Mouse (Mus musculus) neural tube, embryonic 14.5 days (tissue): ENCODE measurements around the gene Znrf3. TPM values are rescaled to one million over a fixed set of nuclear protein-coding genes. Genes with fewer than 3 reads are reported as not detected.

Source experiments
- ATAC-seq: fragments of 200-750 bp; cut with Nextera tagmentation; 2 replicates; pipeline ENCODE4 v1.8.0; 2017; ENCODE audit warnings: low read depth, mild to moderate bottlenecking, moderate TSS enrichment, moderate library complexity
- H3K27ac ChIP-seq: fragments of 300-500 bp; sonication (generic); 2 replicates; pipeline ENCODE4 v1.5.1; 2014; ENCODE audit warnings: low read depth, mild to moderate bottlenecking, control low read depth, low read length, moderate library complexity, mixed read lengths
- H3K27me3 ChIP-seq: fragments of 300-500 bp; sonication (generic); 2 replicates; pipeline ENCODE4 v1.6.1; 2014; ENCODE audit warnings: low read length; ENCODE audit not compliant: control insufficient read depth, insufficient read depth
- H3K36me3 ChIP-seq: fragments of 300-500 bp; sonication (generic); 2 replicates; pipeline ENCODE4 v1.6.1; 2014; ENCODE audit warnings: low read length, mixed read lengths; ENCODE audit not compliant: control insufficient read depth, insufficient read depth
- H3K4me1 ChIP-seq: fragments of 300-500 bp; sonication (generic); 2 replicates; pipeline ENCODE4 v1.6.1; 2014; ENCODE audit warnings: low read length; ENCODE audit not compliant: control insufficient read depth, insufficient read depth
- H3K4me2 ChIP-seq: fragments of 300-500 bp; sonication (generic); 2 replicates; pipeline ENCODE4 v1.6.1; 2014; ENCODE audit warnings: mild to moderate bottlenecking, low read depth, low read length, control low read depth
- H3K4me3 ChIP-seq: fragments of 300-500 bp; sonication (generic); 2 replicates; pipeline ENCODE4 v1.5.1; 2014; ENCODE audit warnings: low read depth, low read length, control low read depth, mixed read lengths
- H3K9ac ChIP-seq: fragments of 300-500 bp; sonication (generic); replicated peaks from 2 replicates; pipeline ENCODE4 v1.6.1; 2014; ENCODE audit warnings: low read depth, mild to moderate bottlenecking, control low read depth, low read length, mixed read lengths
- H3K9me3 ChIP-seq: fragments of 300-500 bp; sonication (generic); 2 replicates; pipeline ENCODE4 v1.6.1; 2016; ENCODE audit warnings: low read length; ENCODE audit not compliant: control insufficient read depth
- WGBS: fragments of 180-500 bp; shearing (Covaris S2); extraction: QIAGEN DNeasy Blood & Tissue Kit; methylation state at CpG from one replicate; pipeline ENCODE4 v1.1.7; 2014; 5-methylcytosine and 5-hydroxymethylcytosine counted together
- polyA plus RNA-seq: library from polyadenylated mRNA; unstranded; fragments of >200 nt; fragmentation: Nextera tagmentation; extraction: Ambion mirVana; gene quantifications from 2 replicates; pipeline ENCODE4 v1.2.1, GENCODE M21; 2014

Gene Znrf3
- polyA plus RNA-seq, 1 experiment from 2014 or later: 9.6 TPM

GRCm38 (mm10) chr11:5297148-5298006, 147.3 kb downstream of the Znrf3 start:
- Histone ChIP-seq H3K36me3 (no peaks in the 10 kb centered on the region), H3K27ac (no peak overlapping the region), H3K4me3 (no peak overlapping the region), H3K4me1 (peaks cover 12% of the 10 kb centered on the region; the same call in 1 of the 2 replicates), H3K9ac (no peak overlapping the region), H3K9me3 (no peaks in the 10 kb centered on the region), H3K27me3 (no peaks in the 10 kb centered on the region), H3K4me2 (no peak overlapping the region)
- WGBS: 38% methylated on average over 13 of the region's 13 CpGs
- peak; percentile 79 for ATAC-seq

GRCm38 (mm10) chr11:5296576-5297115, 148.0 kb downstream of the Znrf3 start:
- no peaks in the 10 kb centered on the region for H3K9me3 ChIP-seq
- no peak overlapping the region for H3K27ac ChIP-seq
- no peaks in the 10 kb centered on the region for H3K36me3 ChIP-seq
- H3K27me3 ChIP-seq: no peaks in the 10 kb centered on the region
- no peak overlapping the region for H3K4me3 ChIP-seq
- WGBS: 73% methylated on average over 2 of the region's 2 CpGs
- no peak overlapping the region for H3K9ac ChIP-seq
- no peak overlapping the region for H3K4me2 ChIP-seq
- ATAC-seq: 0 out of 2 replicates have a peak, but pooled peaks have one; percentile 34
- H3K4me1 ChIP-seq: peaks cover 12% of the 10 kb centered on the region; the same call in 1 of the 2 replicates

- no peaks in the 10 kb centered on the region for H3K36me3 ChIP-seq
- H3K9me3 ChIP-seq: no peaks in the 10 kb centered on the region
- no peak overlapping the region for H3K9ac ChIP-seq
- no peak overlapping the region for H3K4me3 ChIP-seq
- H3K4me2 ChIP-seq: no peak overlapping the region
- H3K27ac ChIP-seq: no peak overlapping the region
- 94% methylated on average over 3 of the region's 3 CpGs for WGBS
- no peaks in the 10 kb centered on the region for H3K27me3 ChIP-seq
- H3K4me1 ChIP-seq: peaks cover 12% of the 10 kb centered on the region; the same call in 1 of the 2 replicates
- ATAC-seq: no peak
Measured at GRCm38 (mm10) chr11:5294805-5295204, 149.8 kb downstream of the Znrf3 start.

GRCm38 (mm10) chr11:5290691-5291090, 154.0 kb downstream of the Znrf3 start:
- WGBS: 23% methylated on average over 5 of the region's 5 CpGs
- peaks cover 5% of the 10 kb centered on the region; the same call in 1 of the 2 replicates for H3K36me3 ChIP-seq
- no peak overlapping the region for H3K4me2 ChIP-seq
- no peak overlapping the region for H3K4me3 ChIP-seq
- no peak overlapping the region for H3K9ac ChIP-seq
- no peaks in the 10 kb centered on the region for H3K4me1 ChIP-seq
- no peak overlapping the region for H3K27ac ChIP-seq
- no peaks in the 10 kb centered on the region for H3K27me3 ChIP-seq
- no peaks in the 10 kb centered on the region for H3K9me3 ChIP-seq
- ATAC-seq: no peak

- H3K4me2 ChIP-seq: no peak overlapping the region
- H3K36me3 ChIP-seq: peaks cover 5% of the 10 kb centered on the region; the same call in 1 of the 2 replicates
- ATAC-seq: no peak
- no peaks in the 10 kb centered on the region for H3K27me3 ChIP-seq
- H3K9ac ChIP-seq: no peak overlapping the region
- WGBS: 66% methylated on average over 4 of the region's 4 CpGs
- no peak overlapping the region for H3K27ac ChIP-seq
- H3K9me3 ChIP-seq: no peaks in the 10 kb centered on the region
- H3K4me1 ChIP-seq: no peaks in the 10 kb centered on the region
- H3K4me3 ChIP-seq: no peak overlapping the region
Measured at GRCm38 (mm10) chr11:5289826-5290580, 154.6 kb downstream of the Znrf3 start.

- H3K27me3 ChIP-seq: no peaks in the 10 kb centered on the region
- H3K4me3 ChIP-seq: no peak overlapping the region
- no peak for ATAC-seq
- H3K4me1 ChIP-seq: no peaks in the 10 kb centered on the region
- H3K9me3 ChIP-seq: no peaks in the 10 kb centered on the region
- H3K27ac ChIP-seq: no peak overlapping the region
- H3K4me2 ChIP-seq: no peak overlapping the region
- WGBS: 94% methylated on average over 2 of the region's 2 CpGs
- no peak overlapping the region for H3K9ac ChIP-seq
- H3K36me3 ChIP-seq: peaks cover 5% of the 10 kb centered on the region; the same call in 1 of the 2 replicates
Measured at GRCm38 (mm10) chr11:5283987-5284386, 160.7 kb downstream of the Znrf3 start.

- Histone ChIP-seq H3K9ac (no peak overlapping the region), H3K36me3 (no peaks in the 10 kb centered on the region), H3K27ac (no peak overlapping the region), H3K9me3 (no peaks in the 10 kb centered on the region), H3K4me1 (peaks cover 4% of the 10 kb centered on the region; the same call in 1 of the 2 replicates), H3K4me2 (no peak overlapping the region), H3K4me3 (no peak overlapping the region), H3K27me3 (no peaks in the 10 kb centered on the region)
- 73% methylated on average over 7 of the region's 7 CpGs for WGBS
- ATAC-seq: peak; percentile 51; the same call in 1 of the 2 replicates
Measured at GRCm38 (mm10) chr11:5280932-5281331, 163.7 kb downstream of the Znrf3 start.

GRCm38 (mm10) chr11:5278463-5278862, 166.2 kb downstream of the Znrf3 start:
- WGBS: 57% methylated on average over 2 of the region's 2 CpGs
- H3K27me3 ChIP-seq: no peaks in the 10 kb centered on the region
- no peak for ATAC-seq

More at GRCm38 (mm10) chr11:5278463-5278862, 166.2 kb downstream of the Znrf3 start:
- Histone ChIP-seq H3K36me3 (no peaks in the 10 kb centered on the region), H3K9me3 (no peaks in the 10 kb centered on the region), H3K4me2 (no peak overlapping the region), H3K27ac (no peak overlapping the region), H3K4me1 (peaks cover 4% of the 10 kb centered on the region; the same call in 1 of the 2 replicates), H3K9ac (no peak overlapping the region), H3K4me3 (no peak overlapping the region)
